Mouse (Mus musculus) spleen, postnatal 4 days (tissue): ENCODE data around the gene Bri3.

ENCODE experiments used
- DNase-seq, 2 experiments: peaks; one replicate each; pipeline ENCODE4 v3.0.0; 2022; ENCODE audit warnings: low spot score in 2 of 2

Gene Bri3

DNA sequence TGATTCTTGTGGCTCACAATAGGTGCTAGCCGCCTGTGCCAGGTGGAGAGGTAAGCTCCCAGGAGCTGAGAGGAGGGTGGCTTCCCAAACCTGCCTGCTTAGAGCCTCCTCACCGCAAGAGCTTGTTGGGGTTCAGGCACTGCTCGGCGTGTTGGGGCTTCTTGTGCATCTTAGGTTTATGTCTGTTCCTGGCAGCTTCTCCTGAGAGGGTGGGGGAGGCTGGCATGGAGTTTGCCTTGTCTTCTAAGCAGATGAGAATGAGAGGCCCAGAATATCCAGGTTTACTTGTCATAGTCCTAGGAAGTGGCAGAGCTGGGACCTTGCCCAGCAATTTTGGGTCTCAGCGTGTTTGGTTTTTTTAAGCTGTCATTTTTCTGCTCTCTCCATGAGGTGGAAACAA is 17.6 kb downstream of the Bri3 start:
- no peak for DNase-seq

GRCm38 (mm10) chr5:144263082-144263481 is 18.8 kb downstream of the Bri3 start:
- DNase-seq: no peak

- no peak for DNase-seq
Observed at GRCm38 (mm10) chr5:144263496-144263895, 19.3 kb downstream of the Bri3 start.

DNA sequence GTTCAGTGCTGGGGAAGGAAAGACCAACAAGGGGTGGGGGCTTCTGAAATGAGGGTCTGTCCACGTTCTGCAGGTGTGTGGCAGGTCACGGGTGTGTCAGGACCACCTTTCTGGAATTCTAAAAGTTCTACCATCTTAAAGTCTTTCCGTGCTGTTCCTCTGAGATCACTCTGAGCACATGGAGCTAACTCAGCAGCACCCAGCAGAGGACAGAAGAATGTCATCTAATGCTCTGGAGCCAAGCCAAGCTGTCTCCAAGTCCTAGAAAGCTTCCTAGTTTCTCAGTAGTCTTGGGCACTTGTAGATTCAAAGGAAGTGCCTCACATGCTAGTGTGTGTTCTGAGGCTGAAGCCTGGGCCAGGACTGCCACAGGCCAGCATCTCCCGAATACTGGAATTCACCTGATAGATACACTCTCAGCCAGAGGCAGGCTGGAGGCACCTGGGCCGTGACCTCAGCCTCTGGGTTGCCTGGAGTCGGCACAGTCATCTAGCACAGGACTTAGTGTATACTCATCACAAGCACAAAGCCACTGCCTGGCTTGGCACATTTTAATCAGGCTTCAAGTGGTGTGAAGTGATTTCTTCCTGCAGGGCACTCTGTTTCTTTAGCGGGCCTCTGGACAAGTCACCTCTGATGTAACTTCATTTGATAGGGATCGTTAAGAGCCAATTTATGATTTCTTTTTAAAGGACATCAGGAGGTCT is 23.5 kb downstream of the Bri3 start:
- no peak for DNase-seq

GRCm38 (mm10) chr5:144269926-144270325 is 25.7 kb downstream of the Bri3 start:
- DNase-seq: no peak

- no peak for DNase-seq
Observed at GRCm38 (mm10) chr5:144270420-144270819, 26.2 kb downstream of the Bri3 start.

GRCm38 (mm10) chr5:144271118-144271517 is 26.9 kb downstream of the Bri3 start:
- DNase-seq: no peak

GRCm38 (mm10) chr5:144271772-144272171 is 27.5 kb downstream of the Bri3 start:
- no peak for DNase-seq

DNA sequence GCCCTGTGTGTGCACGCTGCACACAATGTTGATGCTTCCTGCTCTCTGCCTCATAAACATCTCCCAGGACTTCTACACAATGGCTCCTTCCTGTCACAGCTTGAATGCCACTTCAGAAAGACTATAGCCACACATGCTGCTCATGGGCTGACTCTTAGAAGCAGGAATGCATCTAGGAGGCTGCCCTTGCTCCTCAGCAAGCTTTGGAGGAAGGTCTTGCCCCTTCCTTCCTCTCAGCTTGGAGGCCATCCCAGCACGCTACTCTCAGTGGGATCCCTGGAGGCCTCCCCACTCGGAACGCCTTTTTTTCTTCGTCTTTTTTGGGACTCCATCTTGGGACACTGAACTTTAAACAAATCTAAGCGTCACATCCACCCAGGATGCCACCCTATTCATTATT is 30.7 kb downstream of the Bri3 start:
- no peak for DNase-seq

DNA sequence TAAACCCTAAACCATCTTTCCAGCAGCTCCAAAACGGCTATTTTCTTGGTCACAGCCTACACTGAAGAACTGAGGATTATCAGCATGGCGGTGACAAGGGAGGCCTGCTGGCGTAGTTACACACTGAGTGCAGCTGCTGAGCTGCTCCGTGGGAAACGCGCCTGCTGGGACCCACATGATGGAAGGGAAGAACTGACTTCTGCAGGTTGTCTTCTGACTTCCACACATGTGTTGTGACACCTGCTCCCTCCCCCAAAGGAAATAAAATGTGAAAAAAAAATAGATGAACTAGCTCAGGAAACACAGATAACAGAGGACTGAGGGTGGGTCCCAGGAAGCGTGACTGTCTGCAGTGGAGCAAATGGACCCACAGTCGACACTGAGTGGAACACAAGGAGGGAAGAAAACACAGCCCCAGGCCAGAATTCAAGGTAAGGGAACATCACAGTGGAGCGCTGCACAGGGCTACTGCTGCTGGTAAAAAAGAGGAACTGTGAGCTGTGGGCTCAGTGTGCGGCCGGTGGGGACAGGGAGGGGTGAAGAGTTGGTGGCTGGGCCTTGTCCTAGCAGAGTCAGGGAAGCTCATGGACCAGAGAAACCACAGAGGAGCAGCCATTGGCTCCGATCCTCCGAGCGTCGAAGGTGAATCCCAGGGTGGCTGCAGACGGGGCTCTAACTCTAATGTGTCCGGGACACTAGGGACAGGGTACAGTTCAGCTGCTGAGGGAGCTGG is 32.8 kb downstream of the Bri3 start:
- peak in 1 of 2 experiments; percentile 39 for DNase-seq

GRCm38 (mm10) chr5:144278374-144278960 is 34.2 kb downstream of the Bri3 start:
- no peak for DNase-seq

GRCm38 (mm10) chr5:144279081-144279541 is 34.9 kb downstream of the Bri3 start:
- DNase-seq: no peak

DNA sequence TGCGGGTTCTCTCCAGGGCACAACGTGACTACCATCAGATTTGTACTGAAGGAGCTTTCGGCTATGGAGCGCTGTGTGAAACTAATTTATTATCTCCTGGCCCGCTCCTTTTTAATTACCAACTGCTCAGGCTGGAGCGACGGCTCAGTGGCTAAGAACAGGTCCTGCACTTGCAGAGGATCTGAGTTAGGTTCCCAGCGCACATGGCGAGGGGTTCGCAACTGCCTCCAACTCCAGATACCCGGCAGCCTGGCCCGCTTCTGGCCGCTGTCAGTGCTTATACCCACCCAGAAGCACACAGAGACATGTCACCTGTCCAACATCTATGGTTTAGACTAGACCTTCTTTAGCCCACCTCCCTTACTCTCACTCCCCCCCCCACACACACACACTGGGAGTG is 35.7 kb downstream of the Bri3 start:
- no peak for DNase-seq

DNA sequence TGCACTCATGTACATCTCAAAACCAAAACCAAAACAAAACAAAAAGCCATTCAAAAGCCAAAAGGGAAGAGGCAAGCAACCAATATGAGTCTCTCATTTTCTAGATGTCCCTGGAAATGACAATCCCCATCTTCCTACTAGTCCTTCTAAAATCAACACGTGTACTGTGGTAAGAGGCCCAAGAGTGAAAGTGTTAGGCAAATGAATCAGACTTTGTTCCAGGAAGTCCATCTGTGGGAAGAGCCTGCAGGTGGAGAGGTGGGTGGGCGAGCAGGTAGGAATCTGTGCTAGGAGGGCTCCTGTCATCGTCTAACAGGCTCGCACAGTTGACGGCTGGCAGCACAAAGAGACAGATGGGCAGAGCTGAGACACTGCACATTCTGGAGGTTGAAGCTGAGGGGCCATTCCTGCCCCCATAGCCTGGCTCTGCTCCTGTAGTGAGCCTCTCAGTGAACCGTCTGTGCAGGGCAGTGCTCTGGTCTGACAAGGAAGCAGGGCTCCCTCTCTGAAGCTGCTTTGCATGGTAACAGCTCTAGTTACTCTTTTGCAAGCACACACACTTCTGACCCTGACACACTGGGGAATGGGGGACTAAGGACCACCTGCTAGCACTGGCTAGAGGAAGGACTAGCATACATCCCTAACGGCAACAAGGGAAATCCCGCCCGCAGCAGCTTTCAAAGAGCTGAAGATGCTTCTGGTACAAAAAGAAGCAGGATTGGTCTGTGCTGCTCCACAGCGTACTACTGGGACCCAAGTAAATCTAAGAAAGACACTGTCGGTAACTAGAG is 38.4 kb downstream of the Bri3 start:
- no peak for DNase-seq

GRCm38 (mm10) chr5:144283551-144284031 is 39.4 kb downstream of the Bri3 start:
- DNase-seq: no peak

GRCm38 (mm10) chr5:144284599-144284998 is 40.4 kb downstream of the Bri3 start:
- no peak for DNase-seq

GRCm38 (mm10) chr5:144286591-144287266 is 42.5 kb downstream of the Bri3 start:
- no peak for DNase-seq

DNA sequence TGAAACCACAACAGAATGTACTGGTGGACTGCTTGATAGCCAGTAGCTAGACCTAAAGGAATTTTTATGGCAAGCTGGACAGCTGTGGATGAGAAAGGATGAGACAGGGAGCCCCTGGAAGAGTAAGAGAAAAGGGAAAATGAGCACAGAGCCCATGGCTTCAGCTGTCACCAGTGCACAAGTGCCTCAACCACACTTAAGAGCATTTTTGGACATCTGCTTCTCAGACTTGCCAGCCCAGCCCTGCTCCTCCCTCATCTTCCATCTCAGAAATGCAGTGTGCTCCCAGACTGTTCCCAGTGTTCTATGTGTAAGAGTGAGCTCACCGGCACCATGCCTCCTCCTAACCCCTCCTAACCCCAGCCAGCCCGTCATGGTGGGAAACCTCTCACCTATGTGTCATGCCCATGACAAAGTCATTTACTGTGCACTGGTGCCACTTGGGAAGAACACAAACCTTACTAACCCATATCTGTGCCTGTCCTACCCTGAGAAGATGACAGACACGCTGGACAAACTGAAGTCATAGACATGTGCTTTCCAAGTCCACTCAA is 43.1 kb downstream of the Bri3 start:
- no peak for DNase-seq

DNA sequence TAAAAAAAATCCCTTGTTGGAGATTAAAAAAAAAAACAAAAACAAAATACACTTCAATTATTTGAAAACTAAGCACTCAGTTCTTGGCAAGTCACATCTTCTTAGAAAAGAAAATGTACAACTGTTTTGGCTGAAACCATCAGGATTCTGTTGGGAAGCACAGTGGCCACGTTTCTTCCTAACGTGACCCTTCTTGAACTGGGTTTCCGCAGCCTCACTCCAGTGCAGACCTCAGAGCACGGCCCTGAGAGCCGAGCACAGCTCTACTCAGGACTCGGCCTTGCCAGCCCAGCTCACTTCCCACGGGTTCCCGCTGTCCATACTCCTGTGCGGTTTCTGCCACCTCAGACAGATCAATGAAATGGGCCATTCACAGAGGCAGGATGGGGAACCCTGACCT is 44.2 kb downstream of the Bri3 start:
- DNase-seq: no peak

DNA sequence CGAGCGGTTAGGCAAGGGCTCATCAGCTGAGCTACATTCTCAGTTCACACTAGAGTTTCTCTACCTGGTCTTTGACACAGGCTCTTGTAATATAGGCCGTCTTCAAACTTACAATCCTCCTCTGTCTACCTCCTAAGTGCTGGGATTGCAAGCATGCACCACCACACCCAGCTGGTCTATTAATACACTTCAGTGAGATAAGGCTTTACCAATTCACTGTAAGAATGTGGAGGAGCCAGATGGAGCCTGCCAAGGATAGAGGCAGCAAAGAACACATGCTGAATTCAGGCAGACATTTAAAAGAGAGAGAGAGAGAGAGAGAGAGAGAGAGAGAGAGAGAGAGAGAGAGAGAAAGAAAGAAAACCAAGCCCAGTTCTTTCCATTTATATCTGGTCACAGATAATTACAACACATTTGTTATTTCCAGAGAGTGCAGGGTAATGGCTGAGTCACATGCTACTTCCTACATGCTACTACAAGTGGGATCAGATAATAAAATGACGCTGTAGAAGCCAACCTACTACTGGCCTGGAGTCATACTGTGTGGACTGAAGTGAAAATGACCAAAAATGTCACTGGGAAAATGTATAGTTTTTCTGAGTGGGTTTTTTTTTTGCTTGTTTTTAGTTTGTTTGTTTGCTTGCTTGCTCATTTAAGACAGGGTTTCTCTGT is 45.7 kb downstream of the Bri3 start:
- no peak for DNase-seq

- no peak for DNase-seq
Observed at GRCm38 (mm10) chr5:144294908-144295307, 50.7 kb downstream of the Bri3 start.
